Mouse (Mus musculus): ENCODE data around the gene Lilr4b.
"Not testable (repeated sequence)": the region's sequence is repeated elsewhere in the genome, so short reads cannot be mapped to it uniquely, and the experiment has no call there.

Lilr4b gene

DNA sequence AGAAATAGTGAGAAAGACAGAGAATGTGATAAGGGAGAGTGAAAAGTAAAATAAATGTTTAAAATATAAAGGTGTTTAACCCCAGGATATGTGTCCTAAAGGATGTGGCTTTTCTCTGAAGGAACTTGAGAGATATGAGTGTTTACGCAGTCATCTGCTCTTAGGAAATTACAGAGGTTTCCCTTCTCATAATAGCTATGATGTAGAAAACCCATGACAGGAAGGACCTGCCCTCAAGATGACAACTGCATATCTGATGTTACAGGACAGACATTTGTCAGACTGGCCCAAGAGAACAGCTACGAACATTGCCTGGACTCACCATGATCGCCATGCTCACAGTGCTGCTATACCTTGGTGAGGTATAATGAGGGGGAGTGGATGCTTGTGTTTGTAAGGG, at the start of gene Lilr4b, which contains the start of gene Gm49339:
Lilr4b (plus strand) TSS at position 236 of the 400 bp plus-strand sequence.
Gm49339 (plus strand) TSS at position 216 of the 400 bp plus-strand sequence.
- in situ Hi-C loops (cut with MboI, MseI): not testable (repeated sequence)

DNA sequence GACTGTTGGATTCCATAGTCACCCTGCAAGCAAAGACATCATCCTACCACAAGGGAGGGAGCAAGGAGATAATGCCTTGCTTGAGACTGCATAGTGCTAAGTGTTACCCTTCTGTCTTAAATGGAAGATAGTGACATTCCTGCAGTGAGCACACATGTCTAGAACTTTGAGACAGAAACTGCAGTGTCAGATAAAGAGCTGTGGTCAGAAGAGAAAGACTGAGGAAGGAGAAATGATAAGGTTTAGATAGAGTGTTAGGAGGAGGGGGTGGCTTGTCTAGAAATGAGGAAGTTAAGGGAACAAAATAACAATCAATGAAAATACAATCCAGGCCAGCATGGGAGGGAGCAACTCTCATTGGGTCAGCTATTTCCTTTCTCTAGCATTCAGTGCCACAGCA, 47.5 kb upstream of the Lilr4b start:
- in situ Hi-C loops (cut with MboI, MseI): no loop called here

DNA sequence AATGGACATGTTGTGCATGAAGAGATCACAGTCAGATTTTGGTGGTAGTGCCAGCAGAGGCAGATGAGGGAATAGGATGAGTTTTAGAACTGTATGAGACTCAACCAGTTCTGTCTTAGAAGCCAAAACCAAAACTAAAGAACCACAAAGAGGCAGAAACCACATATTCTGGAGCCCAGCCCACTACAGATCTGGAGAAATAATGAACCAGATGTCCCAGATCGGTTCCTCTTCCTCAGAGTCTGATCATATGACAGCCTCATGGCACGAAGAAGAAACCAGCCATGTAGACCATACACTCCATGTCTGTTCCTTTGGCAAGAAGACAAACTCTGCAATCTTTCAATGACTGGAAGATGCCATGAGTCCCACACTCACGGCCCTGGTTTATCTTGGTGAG, 44.7 kb upstream of the Lilr4b start:
- in situ Hi-C loops (cut with MboI, MseI): no loop called here

DNA sequence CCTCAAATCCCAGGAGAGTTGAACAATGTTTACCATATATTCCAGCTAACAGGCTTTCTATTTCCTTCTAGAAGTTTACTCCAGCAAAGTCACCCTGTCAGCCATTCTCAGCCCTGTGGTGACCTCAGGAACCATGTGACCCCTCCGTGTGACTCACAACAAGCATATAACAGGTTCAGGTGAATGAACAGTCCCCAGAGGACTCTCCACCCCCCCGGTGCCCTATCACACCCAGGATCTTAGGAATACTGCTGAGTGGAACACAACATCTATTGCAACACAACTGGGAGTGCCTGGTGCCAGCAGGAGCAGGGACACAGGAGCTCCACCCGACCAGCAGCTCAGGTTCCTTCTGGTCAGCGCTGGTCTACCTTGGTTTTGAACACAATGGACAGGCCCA, 28.8 kb upstream of the Lilr4b start:
- in situ Hi-C loops (cut with MboI, MseI): no loop called here

DNA sequence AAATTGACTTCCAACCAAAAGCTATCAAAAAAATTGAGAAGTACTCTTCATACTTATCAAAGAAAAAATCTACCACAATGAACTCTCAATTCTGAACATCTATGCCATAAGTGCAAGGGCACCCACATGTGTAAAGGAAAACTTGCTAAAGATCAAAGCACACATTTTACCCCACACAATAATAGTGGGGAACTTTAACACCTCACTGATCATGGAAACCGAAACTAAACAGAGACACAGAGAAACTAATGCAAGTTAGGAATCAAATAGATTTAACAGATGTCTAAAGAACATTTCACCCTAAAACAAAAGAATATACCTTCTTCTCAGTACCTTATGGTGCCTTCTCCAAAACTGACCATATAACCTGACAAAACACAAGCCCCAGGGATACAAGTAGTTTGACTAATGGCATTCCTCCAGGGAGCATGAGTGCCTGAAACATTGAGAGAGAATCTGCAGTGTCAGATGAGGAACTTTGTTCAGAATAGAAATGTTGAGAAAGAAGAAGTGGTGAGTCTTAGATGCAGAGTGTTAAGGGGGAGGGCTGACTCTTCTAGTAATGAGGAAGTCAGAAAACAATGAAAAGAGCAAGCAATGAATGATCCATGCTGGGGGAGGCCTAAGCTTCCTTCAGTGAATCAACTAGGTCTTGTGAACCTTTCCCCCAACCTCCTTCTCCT, 26.7 kb upstream of the Lilr4b start:
- in situ Hi-C loops (cut with MboI, MseI): no loop called here

DNA sequence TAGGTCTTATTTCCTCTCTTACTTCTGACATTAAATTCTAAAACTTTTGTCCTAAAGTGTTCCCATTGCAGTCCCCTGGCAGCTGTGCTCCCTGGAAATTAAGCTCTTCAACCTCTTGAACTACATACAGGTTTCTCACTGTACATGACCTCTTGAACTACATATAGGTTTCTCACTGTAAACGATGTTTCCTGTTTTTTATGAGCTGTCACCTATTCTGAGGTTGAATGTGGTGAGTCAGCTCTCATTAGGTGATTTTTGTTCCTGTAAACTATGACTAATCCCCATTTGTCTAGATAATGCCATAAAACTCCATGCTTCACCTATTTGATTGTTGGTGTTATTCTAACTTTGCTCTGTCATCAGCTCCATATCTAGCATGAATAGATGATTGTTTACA, 26.1 kb upstream of the Lilr4b start:
- in situ Hi-C loops (cut with MboI, MseI): no loop called here

DNA sequence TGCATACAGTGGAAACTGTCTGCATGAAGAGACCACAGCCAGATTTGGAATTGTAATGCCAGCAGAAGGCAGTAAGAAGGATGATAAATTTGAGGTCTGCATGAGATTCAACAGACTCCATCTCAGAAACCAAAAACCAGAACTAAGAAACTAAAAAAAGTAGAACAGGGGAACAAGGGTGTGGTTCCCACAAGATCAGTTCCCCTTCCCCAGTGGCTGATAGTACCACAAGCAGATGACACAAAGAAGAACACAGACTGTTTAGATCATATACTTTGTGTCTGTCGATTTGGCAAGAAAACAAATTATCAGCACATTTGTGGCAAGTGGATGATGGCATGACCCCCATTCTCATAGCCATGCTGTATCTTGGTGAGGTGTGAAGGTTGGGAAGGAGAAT, 24.7 kb upstream of the Lilr4b start:
- in situ Hi-C loops (cut with MboI, MseI): no loop called here

DNA sequence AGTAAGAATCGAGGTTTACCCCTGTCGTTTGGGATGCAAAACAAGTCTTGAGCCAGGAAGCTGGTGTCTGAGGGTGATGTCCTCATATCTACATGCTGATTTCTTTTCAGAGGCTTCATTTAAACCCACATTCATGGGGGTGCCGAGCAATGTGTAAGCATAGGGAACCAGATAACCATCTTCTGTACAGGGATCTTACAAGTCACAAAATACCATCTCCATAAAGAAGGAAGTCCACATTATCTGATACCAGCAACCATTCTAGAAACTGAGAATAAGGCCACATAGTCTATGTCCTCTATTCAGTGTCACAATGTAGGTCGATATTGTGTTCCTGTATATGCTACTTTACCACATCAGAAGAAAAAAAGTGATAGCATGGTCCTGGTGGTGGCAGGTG, 24.1 kb upstream of the Lilr4b start:
- in situ Hi-C loops (cut with MboI, MseI): no loop called here

DNA sequence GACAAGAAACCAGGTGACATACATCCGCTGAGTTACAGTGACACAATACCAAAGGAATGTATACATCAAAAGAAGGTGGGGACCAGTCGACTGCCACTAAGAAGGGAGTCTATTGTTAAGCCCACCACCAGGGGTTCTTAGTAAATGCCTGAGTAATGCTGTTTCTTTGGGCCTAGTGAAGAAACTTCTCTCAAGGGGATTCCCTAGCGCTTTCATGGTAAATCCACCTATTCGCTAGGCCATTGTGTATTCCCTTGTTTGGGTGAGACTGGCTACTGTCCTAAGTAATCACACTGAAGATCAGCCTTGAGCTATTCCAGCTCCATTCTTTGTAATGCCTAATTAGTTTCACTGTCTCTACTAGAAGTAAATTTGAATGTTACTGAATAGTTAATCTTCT, 16.6 kb upstream of the Lilr4b start:
- in situ Hi-C loops (cut with MboI, MseI): not testable (repeated sequence)

DNA sequence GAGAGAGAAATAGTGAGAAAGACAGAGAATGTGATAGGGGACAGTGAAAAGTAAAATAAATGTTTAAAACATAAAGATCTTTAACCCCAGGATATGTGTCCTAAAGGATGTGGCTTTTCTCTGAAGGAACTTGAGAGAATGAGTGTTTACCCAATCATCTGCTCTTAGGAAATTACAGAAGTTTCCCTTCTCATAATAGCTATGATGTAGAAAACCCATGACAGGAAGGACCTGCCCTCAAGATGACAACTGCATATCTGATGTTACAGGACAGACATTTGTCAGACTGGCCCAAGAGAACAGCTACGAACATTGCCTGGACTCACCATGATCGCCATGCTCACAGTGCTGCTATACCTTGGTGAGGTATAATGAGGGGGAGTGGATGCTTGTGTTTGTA, 10.3 kb downstream of the Lilr4b start, which contains the start of gene Lilrb4a:
Lilrb4a (plus strand) TSS at position 266 of the 400 bp plus-strand sequence.
- in situ Hi-C loops (cut with MboI, MseI): not testable (repeated sequence)

DNA sequence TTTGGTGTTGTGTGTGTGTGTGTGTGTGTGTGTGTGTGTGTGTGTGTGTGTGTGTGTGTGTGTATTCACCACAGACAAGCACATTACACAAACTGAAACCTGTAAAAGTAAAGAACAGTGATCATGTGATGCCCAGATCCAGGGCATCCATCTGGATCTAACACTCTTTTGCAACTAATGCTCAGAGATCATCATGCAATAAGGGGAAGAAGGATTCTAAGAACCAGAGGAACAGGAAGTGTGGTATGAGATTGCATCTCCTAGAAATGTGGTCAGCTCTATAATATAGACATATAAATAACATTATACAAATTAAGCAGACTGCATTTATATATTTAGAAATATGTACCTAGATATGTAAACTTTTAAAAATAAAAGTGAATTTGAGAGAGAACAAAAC, 39.6 kb downstream of the Lilr4b start:
- in situ Hi-C loops (cut with MboI, MseI): no loop called here

DNA sequence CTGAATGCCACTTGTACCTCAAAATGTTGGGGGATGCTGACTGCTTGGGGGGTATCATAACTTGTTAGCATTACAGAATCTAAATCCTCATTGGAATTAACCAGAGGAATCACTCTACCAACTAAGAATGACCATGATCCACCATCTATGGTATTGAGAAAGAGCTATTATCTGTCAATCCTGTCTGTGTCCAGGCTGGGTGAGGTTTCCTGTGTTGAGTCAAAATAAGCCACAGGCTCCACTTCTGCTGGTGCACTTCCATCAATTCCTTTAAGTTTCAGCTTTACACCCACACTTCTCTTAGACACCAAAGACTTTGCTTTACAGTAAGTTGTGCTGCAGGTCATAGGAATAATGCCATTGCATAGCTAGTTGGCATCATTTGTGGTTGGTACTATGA, 41.0 kb downstream of the Lilr4b start:
- in situ Hi-C loops (cut with MboI, MseI): no loop called here

DNA sequence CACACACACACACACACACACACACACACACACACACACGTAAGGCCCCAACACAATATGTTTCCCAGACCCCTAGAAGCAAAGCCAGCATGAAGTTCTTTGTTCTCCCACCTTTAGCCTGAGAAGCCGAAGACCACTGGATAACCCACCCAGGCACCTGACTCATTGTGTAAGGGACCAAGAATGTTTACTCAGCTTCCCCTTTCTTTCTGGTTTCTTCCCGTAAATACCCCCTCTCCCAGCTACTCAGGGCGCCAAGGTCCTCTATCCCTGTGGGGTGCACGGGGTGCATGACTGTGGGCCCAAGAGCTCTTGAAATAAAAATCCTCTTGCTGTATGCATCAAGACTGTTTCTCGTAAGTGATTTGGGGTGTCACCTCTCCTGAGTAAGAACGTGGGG, 45.7 kb downstream of the Lilr4b start:
- in situ Hi-C loops (cut with MboI, MseI): no loop called here

DNA sequence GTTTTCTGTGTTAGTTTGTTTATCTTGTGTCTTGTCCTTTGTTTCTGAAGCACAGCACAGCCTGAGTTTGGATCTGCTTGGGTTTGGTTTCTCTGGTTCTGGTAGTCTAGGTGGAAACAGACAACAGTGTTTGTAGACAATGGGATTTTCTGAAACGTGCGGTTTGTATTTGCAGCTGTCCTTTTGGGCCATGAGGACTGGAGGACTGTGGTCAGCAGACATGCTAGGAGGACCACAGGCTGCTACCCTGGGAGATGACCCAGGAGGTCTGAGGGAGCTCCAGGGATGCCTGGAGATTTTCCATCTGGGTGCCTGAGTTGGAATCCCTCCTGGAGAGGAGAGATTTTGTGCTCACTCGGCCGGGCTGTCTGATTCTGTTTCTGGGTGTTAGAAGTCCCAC, 46.2 kb downstream of the Lilr4b start:
- in situ Hi-C loops (cut with MboI, MseI): no loop called here

DNA sequence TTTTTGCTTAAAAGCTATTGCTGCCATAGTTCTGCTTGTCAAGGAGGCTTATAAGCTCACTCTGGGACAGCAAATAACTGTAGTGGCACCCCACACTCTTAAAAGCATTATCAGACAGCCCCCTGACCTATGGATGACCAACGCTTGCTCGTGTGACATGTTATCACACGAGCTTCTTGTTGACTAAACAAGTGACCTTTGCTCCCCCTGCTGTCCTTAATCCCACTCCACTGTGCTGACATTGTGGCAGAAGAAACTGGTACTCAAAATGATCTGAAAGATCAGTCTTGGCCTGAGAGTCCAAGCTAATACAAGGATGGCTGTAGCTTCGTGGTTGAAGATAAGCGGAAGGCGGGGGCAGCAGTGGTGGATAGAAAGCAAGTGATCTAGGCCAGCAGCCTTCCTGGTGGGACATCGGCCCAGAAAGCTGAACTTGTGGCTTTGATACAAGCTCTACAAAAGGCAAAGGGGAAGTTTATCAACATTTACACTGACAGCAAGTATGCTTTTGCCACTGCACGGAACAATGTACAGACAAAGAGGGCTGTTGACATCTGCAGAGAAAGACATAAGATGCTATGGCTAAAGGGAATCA, 48.5 kb downstream of the Lilr4b start:
- in situ Hi-C loops (cut with MboI, MseI): no loop called here

DNA sequence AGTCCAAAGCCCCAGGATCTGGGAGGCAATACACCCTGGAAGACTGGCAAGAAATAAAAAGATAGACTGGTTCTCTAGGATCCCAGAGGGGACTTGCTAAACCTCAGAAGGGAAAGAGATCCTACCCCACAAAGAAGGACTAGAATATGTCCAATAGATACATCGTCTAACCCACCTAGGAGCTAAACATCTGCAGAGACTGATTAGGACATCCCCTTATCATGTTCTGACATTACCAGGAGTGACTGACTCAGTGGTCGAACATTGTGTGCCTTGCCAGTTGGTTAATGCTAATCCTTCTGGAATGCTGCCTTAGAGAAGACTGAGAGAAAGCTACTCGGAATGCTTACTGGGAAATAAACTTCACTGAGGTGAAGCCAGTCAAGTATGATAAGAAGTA, 49.1 kb downstream of the Lilr4b start:
- in situ Hi-C loops (cut with MboI, MseI): no loop called here

DNA sequence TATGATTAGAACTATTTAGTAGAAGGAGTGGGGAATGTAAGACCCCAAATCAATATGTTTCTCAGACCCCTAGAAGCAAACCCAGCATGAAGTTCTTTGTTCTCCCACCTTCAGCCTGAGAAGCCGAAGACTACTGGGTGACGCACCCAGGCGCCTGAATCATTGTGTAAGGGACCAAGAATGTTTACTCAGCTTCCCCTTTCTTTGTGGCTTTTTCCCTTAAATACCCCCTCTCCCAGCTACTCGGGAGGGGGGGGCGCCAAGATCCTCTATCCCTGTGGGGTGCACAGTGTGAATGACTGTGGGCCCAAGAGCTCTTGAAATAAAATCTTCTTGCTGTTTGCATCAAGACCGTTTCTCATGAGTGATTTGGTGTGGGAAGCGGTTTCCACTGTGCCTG, 50.4 kb downstream of the Lilr4b start:
- in situ Hi-C loops (cut with MboI, MseI): no loop called here

All from T-helper 1 cell (primary cell).